Mouse (Mus musculus) forebrain, embryonic 16.5 days (tissue): ENCODE measurements around the gene Stmnd1. TPM values are rescaled to one million over a fixed set of nuclear protein-coding genes. Genes with fewer than 3 reads are reported as not detected.

ENCODE experiments used
- ATAC-seq: fragments of 200-750 bp; cut with Nextera tagmentation; 2 replicates; pipeline ENCODE4 v1.8.0; 2017; ENCODE audit warnings: mild to moderate bottlenecking, moderate library complexity
- H3K27ac ChIP-seq: fragments of 300-500 bp; sonication (generic); 2 replicates; pipeline ENCODE4 v1.5.1; 2014; ENCODE audit warnings: low read length, control low read depth
- H3K27me3 ChIP-seq: fragments of 300-500 bp; sonication (generic); replicated peaks from 2 replicates; pipeline ENCODE4 v1.6.1; 2014; ENCODE audit warnings: low read length; ENCODE audit not compliant: control insufficient read depth, insufficient read depth
- H3K36me3 ChIP-seq: fragments of 300-500 bp; sonication (generic); 2 replicates; pipeline ENCODE4 v1.6.1; 2014; ENCODE audit not compliant: control insufficient read depth, insufficient read depth
- H3K4me1 ChIP-seq: fragments of 300-500 bp; sonication (generic); replicated peaks from 2 replicates; pipeline ENCODE4 v1.6.1; 2014; ENCODE audit warnings: low read length; ENCODE audit not compliant: control insufficient read depth, insufficient read depth
- H3K4me2 ChIP-seq: fragments of 300-500 bp; sonication (generic); 2 replicates; pipeline ENCODE4 v1.6.1; 2014; ENCODE audit warnings: mild to moderate bottlenecking, low read length, control low read depth
- H3K4me3 ChIP-seq: fragments of 300-500 bp; sonication (generic); replicated peaks from 2 replicates; pipeline ENCODE4 v1.5.1; 2014; ENCODE audit warnings: mild to moderate bottlenecking, low read length, control low read depth
- H3K9ac ChIP-seq: fragments of 300-500 bp; sonication (generic); replicated peaks from 2 replicates; pipeline ENCODE4 v1.6.1; 2014; ENCODE audit warnings: low read depth, low read length, control low read depth
- H3K9me3 ChIP-seq: fragments of 300-500 bp; sonication (generic); 2 replicates; pipeline ENCODE4 v1.6.1; 2016; ENCODE audit warnings: low read length; ENCODE audit not compliant: control insufficient read depth
- WGBS: fragments of 180-500 bp; shearing (Covaris S2); extraction: QIAGEN DNeasy Blood & Tissue Kit; methylation state at CpG from one replicate; pipeline ENCODE4 v1.1.7; 2014; 5-methylcytosine and 5-hydroxymethylcytosine counted together
- polyA plus RNA-seq: library from polyadenylated mRNA; unstranded; fragments of >200 nt; fragmentation: Nextera tagmentation; extraction: Ambion mirVana; gene quantifications from 2 replicates; pipeline ENCODE4 v1.2.1, GENCODE M21; 2015

The Stmnd1 gene
- polyA plus RNA-seq, 1 experiment from 2014 or later: not detected

DNA sequence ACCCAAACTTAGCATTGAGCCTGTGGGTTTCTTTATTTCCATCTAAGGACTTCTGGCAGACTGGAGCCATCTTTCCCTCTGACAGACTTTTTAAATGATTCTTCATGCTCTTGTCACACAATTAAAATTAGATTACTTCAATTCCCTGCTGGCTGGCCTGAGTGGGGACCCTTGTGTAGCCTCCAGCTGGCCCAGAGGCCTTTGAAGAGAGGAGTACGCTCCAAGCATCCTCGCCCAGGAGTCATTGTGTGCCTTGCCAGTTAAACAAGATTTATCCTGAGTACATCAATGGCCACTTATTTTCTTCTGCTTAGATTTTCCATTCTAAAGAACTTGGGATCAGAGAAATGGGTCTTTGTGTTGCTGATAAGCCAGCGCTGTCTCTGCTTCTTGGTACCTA lies 76.1 kb downstream of the Stmnd1 start:
- ATAC-seq: peak; percentile 69; the same call in 1 of the 2 replicates
- WGBS: 35% methylated on average over 3 of the region's 3 CpGs
- peak overlapping the region; percentile 20 for H3K27ac ChIP-seq

More for the DNA sequence above, 76.1 kb downstream of the Stmnd1 start:
- no peaks in the 10 kb centered on the region for H3K36me3 ChIP-seq
- no peak overlapping the region for H3K9ac ChIP-seq
- H3K27me3 ChIP-seq: no peaks in the 10 kb centered on the region
- peaks cover 12% of the 10 kb centered on the region for H3K4me1 ChIP-seq
- H3K4me3 ChIP-seq: no peak overlapping the region
- no peak overlapping the region for H3K4me2 ChIP-seq
- H3K9me3 ChIP-seq: no peaks in the 10 kb centered on the region

Other genes starting within 250 kb of the Stmnd1 start
- 8.2 and 8.4 TPM in 2 replicates for gene Rbm24, start 144.7 kb downstream of the Stmnd1 start, polyA plus RNA-seq
- 15.6 and 18.0 TPM in 2 replicates for gene Cap2, start 228.1 kb downstream of the Stmnd1 start, polyA plus RNA-seq